Mouse (Mus musculus) CH12.LX (cell line): Measurements from ENCODE around the gene Ccdc50.

Source experiments
- CHD1 ChIP-seq: IDR thresholded peaks from 2 replicates; pipeline ENCODE4 v1.6.1; 2012; ENCODE audit warnings: low read depth, low read length, improper control_type of control experiment, inconsistent platforms
- CTCF ChIP-seq, 2 experiments: IDR thresholded peaks in 1 of 2; conservative IDR thresholded peaks in 1 of 2; 2 replicates each; pipeline ENCODE4 v1.5.1; 2011 to 2012; ENCODE audit warnings: low read depth in 2 of 2, low read length in 2 of 2, improper control_type of control experiment in 1 of 2, inconsistent platforms in 1 of 2, mild to moderate bottlenecking in 1 of 2, moderate library complexity in 1 of 2
- NELFE ChIP-seq: IDR thresholded peaks from 2 replicates; pipeline ENCODE4 v1.6.1; 2011; ENCODE audit warnings: low read depth, low read length, improper control_type of control experiment
- PAX5 ChIP-seq: IDR thresholded peaks from 2 replicates; pipeline ENCODE4 v1.6.1; 2012; ENCODE audit warnings: low read length, inconsistent platforms, mixed read lengths
- TCF12 ChIP-seq: IDR thresholded peaks from 2 replicates; pipeline ENCODE4 v1.6.1; 2014; ENCODE audit warnings: low read depth, mild to moderate bottlenecking, inconsistent platforms, low read length, improper control_type of control experiment

DNA sequence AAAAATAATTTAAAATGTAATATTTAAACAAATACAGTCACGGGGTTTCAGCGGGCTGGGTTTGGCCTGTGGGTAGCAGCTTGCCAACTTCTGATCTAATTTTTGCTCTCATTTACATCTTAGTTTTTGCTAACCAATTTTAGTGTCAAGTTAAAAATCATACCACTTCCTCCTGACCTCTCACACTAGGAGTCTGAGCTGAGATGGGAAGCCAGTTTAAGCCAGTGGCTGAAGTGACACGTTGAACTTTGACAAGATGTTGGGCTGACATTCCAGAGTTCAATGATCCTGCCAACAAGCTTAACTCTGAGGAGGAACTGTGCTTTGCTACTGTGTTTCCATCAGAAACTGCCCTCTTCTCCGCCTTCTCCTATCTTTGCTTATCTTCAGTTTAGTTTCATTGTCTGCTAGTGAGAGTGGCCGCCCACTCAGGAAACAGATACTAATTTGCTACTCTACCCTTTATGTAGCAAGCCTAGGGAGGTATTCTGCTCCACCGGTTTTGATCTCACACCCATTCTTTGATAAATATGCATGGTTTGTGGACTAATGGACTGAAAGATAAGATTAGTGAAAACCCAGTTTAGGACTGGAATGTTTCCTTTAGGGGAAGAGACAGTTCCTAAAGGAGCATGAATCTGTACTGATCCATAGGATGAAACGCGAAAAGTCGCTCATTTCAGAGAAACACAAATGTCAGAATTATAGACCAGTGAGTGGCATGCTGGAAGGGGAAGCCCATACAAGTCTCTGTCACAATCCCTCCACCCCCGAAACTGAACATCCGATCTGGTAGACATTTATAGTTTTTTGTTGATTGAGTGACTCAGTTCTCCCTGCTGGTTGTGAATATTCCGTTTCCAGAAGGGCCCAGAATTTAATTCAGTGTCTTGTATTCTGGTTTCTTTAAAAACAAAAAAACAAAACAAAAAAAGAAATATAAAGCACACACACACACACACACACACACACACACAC is 746 bp upstream of the Ccdc50 start:
- TF ChIP-seq CTCF (conservative IDR thresholded peaks at IDR 0.05 in 1 of 2, IDR thresholded peaks at IDR 0.05 in 1 of 2; ENCODE audit: low read depth in 2 of 2, low read length in 2 of 2), result no peak
- TF ChIP-seq TCF12, result peak; percentile 70
- no peak for TF ChIP-seq PAX5
- peak; percentile 49; the same call in 1 of the 2 replicates for TF ChIP-seq CHD1
- peak; percentile 68; the same call in 1 of the 2 replicates for TF ChIP-seq NELFE
